ENCODE assay signal across 23 mouse cellular contexts in genomic region chr4:148933109-148933508, GRCm38 (mm10).
A peak's percentile ranks its signal among the peaks of the same experiment; 100 is the strongest.
DNase-seq lines count a peak whose midpoint lies in the region; ATAC-seq lines count a peak whose summit lies in the region.
"Had no signal": no experiment of that assay in that cellular context is flagged by ENCODE, and none has a peak within 500 bp of the region (broad histone marks: within the 10 kb centered on the region; RNA-seq: fewer than 3 reads in every experiment).

No protein-coding gene starts in this region.

- DNase-seq in heart, embryonic 10.5 days (ENCODE audit: low spot score) = no peak
- no peak for DNase-seq in heart, postnatal 4 days
- peak; percentile 50 for DNase-seq in lung, postnatal 36 days
- no peak for DNase-seq in lung, postnatal 4 days
- no peak for DNase-seq in frontal cortex, postnatal 25 days (ENCODE audit: low spot score in 2 of 2)
- DNase-seq: adrenal gland, adult 8-10 months; adrenal gland, postnatal 14 days; adrenal gland, postnatal 36 days; cerebellum, adult 11-12 months; cerebellum, adult 2 months; cerebellum, adult 9-10 months; cerebellum, postnatal 10 days; cerebellum, postnatal 25 days; forebrain, postnatal 0 days had no signal

- H3K4me1 ChIP-seq in heart, embryonic 10.5 days = peaks cover 91% of the 10 kb centered on the region
- peaks cover 67% of the 10 kb centered on the region for H3K4me1 ChIP-seq in heart, embryonic 11.5 days (ENCODE audit: control insufficient read depth, insufficient read depth, low read length)
- peaks cover 83% of the 10 kb centered on the region for H3K4me1 ChIP-seq in heart, embryonic 13.5 days

- H3K27me3 ChIP-seq in heart, embryonic 10.5 days (ENCODE audit: insufficient read depth, poor library complexity, severe bottlenecking) = 0 out of 2 replicates have a peak, but pooled peaks cover 26% of the 10 kb centered on the region
- no peaks in the 10 kb centered on the region for H3K27me3 ChIP-seq in heart, embryonic 11.5 days (ENCODE audit: control insufficient read depth, insufficient read depth, low read length)
- no peaks in the 10 kb centered on the region for H3K27me3 ChIP-seq in heart, embryonic 13.5 days (replicated peaks)
- H3K27me3 ChIP-seq: forebrain, embryonic 15.5 days; Patski had no signal

- no peak overlapping the region for H3K9ac ChIP-seq in heart, embryonic 11.5 days (ENCODE audit: low read depth, low read length)
- H3K9ac ChIP-seq in heart, embryonic 13.5 days = peak overlapping the region; percentile 72; the same call in 1 of the 2 replicates
- H3K9ac ChIP-seq: embryonic facial prominence, embryonic 12.5 days; forebrain, embryonic 13.5 days; forebrain, embryonic 15.5 days; forebrain, postnatal 0 days had no signal

- H3K36me3 ChIP-seq in heart, embryonic 10.5 days = peaks cover 49% of the 10 kb centered on the region
- peaks cover 5% of the 10 kb centered on the region for H3K36me3 ChIP-seq in heart, embryonic 11.5 days (ENCODE audit: control insufficient read depth, insufficient read depth, low read length)
- H3K36me3 ChIP-seq in heart, embryonic 13.5 days = peaks cover 47% of the 10 kb centered on the region
- H3K36me3 ChIP-seq: embryonic facial prominence, embryonic 12.5 days; forebrain, embryonic 15.5 days; G1E had no signal

- H3K27ac ChIP-seq in heart, embryonic 10.5 days = peak overlapping the region; percentile 67
- no peak overlapping the region for H3K27ac ChIP-seq in heart, embryonic 11.5 days (ENCODE audit: low read depth, low read length)
- H3K27ac ChIP-seq in heart, embryonic 13.5 days (replicated peaks) = no peak overlapping the region
- H3K27ac ChIP-seq: embryonic facial prominence, embryonic 10.5 days; embryonic facial prominence, embryonic 12.5 days; forebrain, embryonic 13.5 days; forebrain, embryonic 15.5 days had no signal

- H3K4me2 ChIP-seq in heart, embryonic 11.5 days = no peak overlapping the region
- H3K4me2 ChIP-seq in heart, embryonic 13.5 days = no peak overlapping the region
- H3K4me2 ChIP-seq: embryonic facial prominence, embryonic 12.5 days; forebrain, embryonic 13.5 days; forebrain, embryonic 15.5 days had no signal

- H3K4me3 ChIP-seq in heart, embryonic 10.5 days = no peak overlapping the region
- no peak overlapping the region for H3K4me3 ChIP-seq in heart, embryonic 11.5 days (ENCODE audit: low read depth, low read length)
- no peak overlapping the region for H3K4me3 ChIP-seq in heart, embryonic 13.5 days
- H3K4me3 ChIP-seq: embryonic facial prominence, embryonic 10.5 days; embryonic facial prominence, embryonic 12.5 days; forebrain, embryonic 13.5 days; forebrain, embryonic 15.5 days had no signal

- no peak for ATAC-seq in heart, embryonic 11.5 days (replicated peaks; ENCODE audit: insufficient number of reproducible peaks, low FRiP score, low TSS enrichment)
- ATAC-seq in heart, embryonic 13.5 days (ENCODE audit: extremely low read depth, insufficient number of reproducible peaks, low FRiP score, low TSS enrichment) = no peak
- ATAC-seq: activated CD4-positive, CD25-positive, alpha-beta regulatory T cell, adult 4 months; forebrain, embryonic 13.5 days; forebrain, embryonic 15.5 days; forebrain, postnatal 0 days; Patski had no signal

- WGBS in heart, embryonic 10.5 days = 80% methylated on average over 13 of the region's 13 CpGs
- 70% methylated on average over 13 of the region's 13 CpGs for WGBS in heart, embryonic 11.5 days (ENCODE audit: insufficient replicate concordance)
- WGBS in heart, embryonic 13.5 days = 68% methylated on average over 13 of the region's 13 CpGs

- H3K9me3 ChIP-seq in heart, embryonic 10.5 days = no peaks in the 10 kb centered on the region
- no peaks in the 10 kb centered on the region for H3K9me3 ChIP-seq in heart, embryonic 11.5 days (replicated peaks; ENCODE audit: control insufficient read depth, low read length)
- no peaks in the 10 kb centered on the region for H3K9me3 ChIP-seq in heart, embryonic 13.5 days
- H3K9me3 ChIP-seq: embryonic facial prominence, embryonic 10.5 days; embryonic facial prominence, embryonic 12.5 days; forebrain, embryonic 13.5 days; forebrain, embryonic 15.5 days; G1E had no signal
